Mouse (Mus musculus) liver, embryonic 12.5 days (tissue): Measurements from ENCODE around the gene Stn1. TPM values are rescaled to one million over a fixed set of nuclear protein-coding genes. Genes with fewer than 3 reads are reported as not detected.

ENCODE experiments used
- ATAC-seq: fragments of 200-750 bp; cut with Nextera tagmentation; 2 replicates; pipeline ENCODE4 v1.8.0; 2017; ENCODE audit warnings: moderate number of reproducible peaks, mild to moderate bottlenecking, moderate library complexity
- H3K27ac ChIP-seq: fragments of 300-500 bp; sonication (generic); 2 replicates; pipeline ENCODE4 v1.5.1; 2016; ENCODE audit warnings: mild to moderate bottlenecking
- H3K27me3 ChIP-seq: fragments of 300-500 bp; sonication (generic); replicated peaks from 2 replicates; pipeline ENCODE4 v1.6.1; 2016; ENCODE audit warnings: mild to moderate bottlenecking, moderate library complexity
- H3K36me3 ChIP-seq: fragments of 300-500 bp; sonication (generic); 2 replicates; pipeline ENCODE4 v1.6.1; 2016; ENCODE audit warnings: mild to moderate bottlenecking, moderate library complexity
- H3K4me1 ChIP-seq: fragments of 300-500 bp; sonication (generic); 2 replicates; pipeline ENCODE4 v1.6.1; 2016
- H3K4me2 ChIP-seq: fragments of 300-500 bp; sonication (generic); 2 replicates; pipeline ENCODE4 v1.6.1; 2016; ENCODE audit warnings: mild to moderate bottlenecking, moderate library complexity
- H3K4me3 ChIP-seq: fragments of 300-500 bp; sonication (generic); 2 replicates; pipeline ENCODE4 v1.5.1; 2016; ENCODE audit warnings: mild to moderate bottlenecking, moderate library complexity
- H3K9ac ChIP-seq: fragments of 300-500 bp; sonication (generic); 2 replicates; pipeline ENCODE4 v1.6.1; 2016; ENCODE audit warnings: mild to moderate bottlenecking, moderate library complexity
- H3K9me3 ChIP-seq: fragments of 300-500 bp; sonication (generic); replicated peaks from 2 replicates; pipeline ENCODE4 v1.6.1; 2016; ENCODE audit warnings: mild to moderate bottlenecking, moderate library complexity
- WGBS: fragments of 180-500 bp; shearing (Covaris S2); methylation state at CpG from one replicate; pipeline ENCODE4 v1.1.7; 2016; ENCODE audit not compliant: insufficient replicate concordance; 5-methylcytosine and 5-hydroxymethylcytosine counted together
- polyA plus RNA-seq: library from polyadenylated mRNA; unstranded; fragments of >200 nt; fragmentation: Nextera tagmentation; extraction: Ambion mirVana; gene quantifications from 2 replicates; pipeline ENCODE4 v1.2.1, GENCODE M21; 2016

The Stn1 gene
- polyA plus RNA-seq, 1 experiment from 2014 or later: 17.4 TPM

DNA sequence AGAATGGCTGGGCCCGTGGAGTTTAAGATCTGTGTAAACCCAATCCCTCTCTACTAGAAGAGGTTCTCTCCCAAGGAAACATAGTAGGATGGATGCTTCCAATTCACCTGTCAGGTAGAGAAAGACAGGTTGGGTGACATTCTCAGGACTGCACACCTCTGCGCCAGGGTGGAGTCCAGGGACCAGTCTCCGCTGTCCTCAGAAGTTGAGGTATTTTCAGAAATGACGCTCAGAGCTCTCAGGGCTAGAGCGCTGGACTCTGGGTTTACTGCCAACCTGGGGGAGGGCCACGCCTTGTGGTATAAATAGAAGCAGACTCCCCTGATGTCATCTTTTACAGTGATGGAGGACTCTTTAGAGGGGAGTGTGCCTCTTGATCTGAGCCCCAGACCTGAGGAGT lies 572 bp upstream of the Stn1 start:
- Histone ChIP-seq H3K36me3 (peaks cover 10% of the 10 kb centered on the region; the same call in 1 of the 2 replicates), H3K4me3 (peak overlapping the region; percentile 67; the same call in 1 of the 2 replicates), H3K4me1 (peaks cover 44% of the 10 kb centered on the region), H3K4me2 (peak overlapping the region; percentile 82), H3K27me3 (peaks cover 2% of the 10 kb centered on the region; the same call in 1 of the 2 replicates), H3K9ac (peak overlapping the region; percentile 76; the same call in 1 of the 2 replicates), H3K9me3 (no peaks in the 10 kb centered on the region), H3K27ac (peak overlapping the region; percentile 64)
- 42% methylated on average over 6 of the region's 6 CpGs for WGBS
- ATAC-seq: peak; percentile 4; the same call in 1 of the 2 replicates

DNA sequence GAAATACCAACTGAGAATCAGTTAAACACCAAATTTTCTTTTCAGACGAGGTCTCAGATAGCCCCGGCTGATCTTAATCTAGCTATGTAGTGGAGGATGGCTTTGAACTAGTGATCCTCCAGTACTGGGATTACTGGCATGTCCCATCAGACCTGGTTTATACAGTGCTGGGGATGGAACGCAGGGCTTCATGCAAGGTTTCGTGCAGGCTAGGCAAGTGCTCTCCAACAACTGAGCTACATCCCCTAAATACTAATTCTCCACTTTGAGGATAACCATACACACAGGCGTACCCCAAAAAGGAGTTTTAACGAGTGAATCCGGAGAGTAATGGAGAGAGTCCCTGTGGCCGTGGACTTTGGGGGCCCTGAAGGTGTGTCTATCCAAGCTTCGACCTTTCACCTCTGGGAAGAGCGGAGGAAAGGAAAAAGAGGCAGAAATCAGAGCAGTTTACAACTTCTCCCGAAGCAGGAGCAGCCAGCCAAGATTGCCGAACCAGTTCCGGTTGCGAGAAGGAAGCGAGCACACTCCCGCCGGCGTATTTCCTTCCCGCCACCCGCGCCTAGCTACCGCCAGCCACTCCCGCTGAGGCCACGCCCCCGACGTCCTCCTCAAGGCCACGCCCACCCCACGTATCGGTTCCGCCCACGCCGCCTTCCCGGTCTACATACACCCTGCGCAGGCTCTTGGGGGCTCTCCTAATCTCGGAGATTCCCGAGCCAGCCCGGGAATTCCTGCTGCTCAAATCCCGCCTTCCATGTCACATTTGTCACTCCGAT lies 597 bp downstream of the Stn1 start:
- ATAC-seq: peak; percentile 95
- H3K36me3 ChIP-seq: peaks cover 16% of the 10 kb centered on the region
- peaks cover 49% of the 10 kb centered on the region for H3K4me1 ChIP-seq
- 4% methylated on average over 39 of the region's 39 CpGs for WGBS
- no peaks in the 10 kb centered on the region for H3K9me3 ChIP-seq
- peak overlapping the region; percentile 69 for H3K27ac ChIP-seq
- H3K4me3 ChIP-seq: peak overlapping the region; percentile 67
- H3K27me3 ChIP-seq: no peaks in the 10 kb centered on the region
- H3K4me2 ChIP-seq: peak overlapping the region; percentile 82
- H3K9ac ChIP-seq: peak overlapping the region; percentile 76

GRCm38 (mm10) chr19:47534131-47534530 lies 3.2 kb downstream of the Stn1 start:
- WGBS: 60% methylated on average over 1 of the region's 1 CpGs
- no peaks in the 10 kb centered on the region for H3K27me3 ChIP-seq
- H3K36me3 ChIP-seq: peaks cover 16% of the 10 kb centered on the region
- no peak overlapping the region for H3K9ac ChIP-seq
- no peak overlapping the region for H3K4me3 ChIP-seq
- no peak for ATAC-seq
- H3K4me2 ChIP-seq: no peak overlapping the region
- H3K9me3 ChIP-seq: no peaks in the 10 kb centered on the region
- H3K27ac ChIP-seq: no peak overlapping the region
- H3K4me1 ChIP-seq: peaks cover 65% of the 10 kb centered on the region

DNA sequence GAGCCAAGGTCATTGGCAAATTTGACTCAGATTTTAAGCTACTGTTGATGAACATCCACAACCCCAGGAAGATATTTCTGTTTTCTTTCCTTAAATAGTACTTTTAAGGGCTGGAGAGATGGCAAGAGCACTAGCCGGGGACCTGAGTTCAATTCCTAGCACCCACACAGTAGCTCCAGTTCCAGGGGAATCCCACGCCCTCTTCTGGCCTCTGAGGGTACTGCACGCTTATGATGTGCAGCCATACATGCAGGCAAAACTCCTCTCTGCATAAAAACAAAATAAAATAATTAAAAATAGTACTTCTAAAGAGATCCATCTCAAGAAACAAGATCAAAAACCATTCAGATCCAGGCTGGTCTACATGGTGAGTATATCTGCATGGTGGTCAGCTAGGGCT lies 4.9 kb downstream of the Stn1 start:
- Histone ChIP-seq H3K27ac (no peak overlapping the region), H3K4me3 (no peak overlapping the region), H3K27me3 (no peaks in the 10 kb centered on the region), H3K4me2 (no peak overlapping the region), H3K4me1 (peaks cover 48% of the 10 kb centered on the region), H3K36me3 (peaks cover 19% of the 10 kb centered on the region), H3K9ac (no peak overlapping the region), H3K9me3 (no peaks in the 10 kb centered on the region)
- 65% methylated on average over 3 of the region's 3 CpGs for WGBS
- no peak for ATAC-seq

- H3K27me3 ChIP-seq: no peaks in the 10 kb centered on the region
- no peak overlapping the region for H3K9ac ChIP-seq
- H3K4me1 ChIP-seq: peaks cover 40% of the 10 kb centered on the region
- peaks cover 19% of the 10 kb centered on the region for H3K36me3 ChIP-seq
- H3K4me3 ChIP-seq: no peak overlapping the region
- WGBS: 30% methylated on average over 5 of the region's 5 CpGs
- peak overlapping the region; percentile 66 for H3K27ac ChIP-seq
- H3K4me2 ChIP-seq: peak overlapping the region; percentile 6; the same call in 1 of the 2 replicates
- H3K9me3 ChIP-seq: no peaks in the 10 kb centered on the region
- peak; percentile 89 for ATAC-seq
Observed at GRCm38 (mm10) chr19:47531309-47531708, 6.0 kb downstream of the Stn1 start.

DNA sequence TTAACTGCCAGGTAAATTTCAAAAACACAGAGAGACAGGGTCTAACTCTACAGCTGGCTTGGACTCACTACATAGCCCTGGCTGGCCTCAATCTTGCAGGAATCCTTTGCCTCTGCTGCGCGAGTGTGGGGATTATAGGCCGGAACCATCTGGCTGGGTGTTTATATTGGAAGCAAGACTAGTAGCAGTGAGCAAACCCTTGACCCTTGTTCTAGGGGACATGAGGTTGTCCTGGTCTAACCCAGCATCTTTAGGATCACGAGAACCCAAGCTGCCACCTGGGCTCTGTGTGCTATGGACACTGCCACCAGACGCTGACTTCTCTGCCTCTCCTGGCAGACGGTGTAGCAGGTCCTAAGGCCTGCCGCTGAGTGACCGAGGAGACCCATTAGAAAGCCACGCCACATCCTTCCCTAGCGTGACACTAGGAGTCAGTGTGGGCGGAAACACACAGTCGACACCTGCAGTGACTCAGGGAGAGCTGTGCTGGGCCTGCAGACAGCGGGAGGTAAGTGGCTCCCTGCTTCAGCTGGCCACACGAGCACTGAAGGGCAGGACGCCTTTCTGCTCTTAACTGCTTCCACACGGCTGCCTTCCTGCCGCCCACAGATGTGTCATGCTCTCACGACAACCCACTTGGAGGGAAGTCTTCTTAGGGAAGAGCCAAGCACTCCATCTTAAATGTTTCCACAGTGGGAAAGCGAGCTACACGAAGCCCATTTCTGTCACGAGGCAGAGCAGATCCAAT lies 10.9 kb downstream of the Stn1 start:
- H3K27me3 ChIP-seq: no peaks in the 10 kb centered on the region
- H3K9ac ChIP-seq: no peak overlapping the region
- H3K36me3 ChIP-seq: peaks cover 33% of the 10 kb centered on the region
- no peak overlapping the region for H3K4me3 ChIP-seq
- ATAC-seq: no peak
- whole genome bisulfite sequencing: 71% methylated on average over 21 of the region's 21 CpGs
- H3K4me1 ChIP-seq: peaks cover 15% of the 10 kb centered on the region
- H3K9me3 ChIP-seq: no peaks in the 10 kb centered on the region
- H3K4me2 ChIP-seq: no peak overlapping the region
- no peak overlapping the region for H3K27ac ChIP-seq

GRCm38 (mm10) chr19:47524905-47525304 lies 12.4 kb downstream of the Stn1 start:
- no peak overlapping the region for H3K9ac ChIP-seq
- no peak overlapping the region for H3K27ac ChIP-seq
- WGBS: 80% methylated on average over 8 of the region's 8 CpGs
- no peaks in the 10 kb centered on the region for H3K9me3 ChIP-seq
- H3K27me3 ChIP-seq: no peaks in the 10 kb centered on the region
- no peak overlapping the region for H3K4me3 ChIP-seq
- ATAC-seq: no peak
- H3K36me3 ChIP-seq: peaks cover 35% of the 10 kb centered on the region
- H3K4me2 ChIP-seq: no peak overlapping the region
- peaks cover 10% of the 10 kb centered on the region for H3K4me1 ChIP-seq

- Histone ChIP-seq H3K9me3 (no peaks in the 10 kb centered on the region), H3K4me3 (no peak overlapping the region), H3K27me3 (no peaks in the 10 kb centered on the region), H3K4me1 (peaks cover 39% of the 10 kb centered on the region), H3K36me3 (peaks cover 31% of the 10 kb centered on the region), H3K4me2 (no peak overlapping the region), H3K9ac (no peak overlapping the region), H3K27ac (no peak overlapping the region)
- WGBS: 74% methylated on average over 5 of the region's 5 CpGs
- no peak for ATAC-seq
Observed at GRCm38 (mm10) chr19:47521403-47521802, 15.9 kb downstream of the Stn1 start.

DNA sequence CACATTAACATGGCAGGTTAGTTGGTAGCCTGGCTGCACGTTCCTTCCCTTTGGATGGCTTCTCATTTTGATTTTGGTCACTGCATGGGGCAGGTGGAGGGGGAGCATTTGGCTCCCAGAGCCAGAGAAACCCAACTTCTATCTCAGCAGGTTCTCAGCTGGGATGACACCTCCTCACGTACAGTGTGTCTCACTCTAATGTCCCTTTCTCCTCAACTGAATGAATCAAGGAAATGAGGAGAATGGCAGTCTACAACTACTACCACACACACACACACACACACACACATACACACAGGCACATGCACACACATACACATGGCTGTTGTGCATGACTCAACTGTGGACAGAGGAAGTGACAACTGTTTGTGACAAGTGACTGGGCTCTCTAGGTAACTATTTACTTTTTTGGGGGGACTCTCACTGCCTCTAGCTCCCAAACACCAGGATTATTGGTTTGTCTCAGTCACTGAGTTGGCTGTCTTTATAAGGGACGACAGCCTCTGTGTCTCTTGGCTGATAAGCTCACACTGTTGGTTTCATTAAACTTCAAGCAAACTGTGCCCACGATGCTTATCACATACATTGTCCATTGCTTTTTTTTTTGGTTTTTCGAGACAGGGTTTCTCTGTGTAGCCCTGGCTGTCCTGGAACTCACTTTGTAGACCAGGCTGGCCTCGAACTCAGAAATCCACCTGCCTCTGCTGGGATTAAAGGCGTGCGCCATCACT lies 18.0 kb downstream of the Stn1 start:
- peaks cover 45% of the 10 kb centered on the region for H3K36me3 ChIP-seq
- peak overlapping the region; percentile 71 for H3K4me2 ChIP-seq
- whole genome bisulfite sequencing: 46% methylated on average over 8 of the region's 8 CpGs
- peak overlapping the region; percentile 72 for H3K27ac ChIP-seq
- no peak for ATAC-seq
- peak overlapping the region; percentile 50 for H3K9ac ChIP-seq
- peak overlapping the region; percentile 40 for H3K4me3 ChIP-seq
- H3K27me3 ChIP-seq: no peaks in the 10 kb centered on the region
- H3K4me1 ChIP-seq: peaks cover 50% of the 10 kb centered on the region
- no peaks in the 10 kb centered on the region for H3K9me3 ChIP-seq

DNA sequence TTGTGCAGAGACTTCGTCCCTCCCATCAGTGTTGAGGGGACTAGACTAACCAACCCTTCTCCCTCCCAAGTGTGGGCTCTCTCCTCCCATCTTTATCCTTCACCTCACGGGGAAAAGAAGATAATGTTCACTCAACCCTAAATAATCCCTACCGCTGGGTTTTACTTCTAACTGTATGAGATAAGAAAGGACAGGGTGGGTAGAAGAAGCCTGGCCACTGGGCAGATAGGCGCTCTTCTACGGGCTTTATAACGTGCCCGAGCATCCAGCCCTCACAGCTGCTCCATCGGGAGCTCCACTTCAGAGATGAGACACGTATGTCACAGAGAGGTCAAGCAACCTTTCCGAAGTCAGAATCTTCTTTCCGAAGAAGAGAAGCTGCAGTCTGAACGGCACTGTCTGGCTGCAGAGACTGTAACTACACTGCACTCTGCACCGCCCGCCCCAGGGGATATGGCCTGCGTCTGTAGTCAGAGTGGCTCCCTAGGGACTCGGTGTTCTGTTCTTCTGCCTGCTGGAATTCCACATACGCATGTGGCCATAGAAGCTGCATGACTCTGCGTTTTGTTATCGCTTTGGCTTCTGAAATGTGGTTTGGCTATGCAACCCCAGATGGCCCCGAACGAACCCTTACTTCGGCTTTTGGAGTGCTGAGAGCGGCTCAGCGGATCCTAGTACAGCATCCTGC lies 18.7 kb downstream of the Stn1 start:
- peak overlapping the region; percentile 40 for H3K4me3 ChIP-seq
- peak overlapping the region; percentile 72 for H3K27ac ChIP-seq
- peak; percentile 85 for ATAC-seq
- peaks cover 53% of the 10 kb centered on the region for H3K4me1 ChIP-seq
- no peaks in the 10 kb centered on the region for H3K27me3 ChIP-seq
- H3K4me2 ChIP-seq: peak overlapping the region; percentile 71
- H3K9ac ChIP-seq: peak overlapping the region; percentile 50
- peaks cover 46% of the 10 kb centered on the region for H3K36me3 ChIP-seq
- H3K9me3 ChIP-seq: no peaks in the 10 kb centered on the region
- WGBS: 37% methylated on average over 24 of the region's 24 CpGs

DNA sequence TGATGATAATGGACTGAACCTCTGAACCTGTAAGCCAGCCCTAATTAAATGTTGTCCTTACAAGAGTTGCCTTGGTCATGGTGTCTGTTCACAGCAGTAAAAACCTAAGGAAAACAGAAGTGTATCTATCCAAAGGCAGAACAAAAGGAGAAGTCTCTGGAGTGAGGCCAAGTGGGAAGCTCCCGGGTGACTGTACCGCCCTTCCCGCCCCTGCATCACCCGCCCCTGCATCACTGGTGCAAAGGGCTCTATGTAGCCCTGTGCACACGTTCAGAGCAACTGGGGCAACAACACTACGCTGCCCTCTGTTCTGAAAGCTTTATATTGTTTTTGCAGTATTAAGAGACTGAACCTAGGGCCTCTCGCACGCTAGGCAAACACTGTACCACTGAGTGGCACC lies 19.7 kb downstream of the Stn1 start:
- no peaks in the 10 kb centered on the region for H3K9me3 ChIP-seq
- 0 out of 2 replicates have a peak overlapping the region, but pooled peaks have one; percentile 13 for H3K9ac ChIP-seq
- no peak for ATAC-seq
- H3K27ac ChIP-seq: no peak overlapping the region
- H3K27me3 ChIP-seq: no peaks in the 10 kb centered on the region
- no peak overlapping the region for H3K4me3 ChIP-seq
- peaks cover 41% of the 10 kb centered on the region for H3K36me3 ChIP-seq
- peaks cover 60% of the 10 kb centered on the region for H3K4me1 ChIP-seq
- 80% methylated on average over 8 of the region's 8 CpGs for WGBS
- no peak overlapping the region; the same call in 1 of the 2 replicates for H3K4me2 ChIP-seq
